Mouse (Mus musculus): ENCODE data around the gene Gm17018.

- TF ChIP-seq POLR2A (IDR thresholded peaks at IDR 0.05; ENCODE audit: insufficient read length, low read depth), result no peak
- no peak for TF ChIP-seq E2F4 (IDR thresholded peaks at IDR 0.05; ENCODE audit: insufficient read depth)
- no peak for TF ChIP-seq USF1 (IDR thresholded peaks at IDR 0.05; ENCODE audit: low read depth)
- TF ChIP-seq REST (IDR thresholded peaks at IDR 0.05; ENCODE audit: insufficient read depth, insufficient read length), result no peak
- TF ChIP-seq POLR2AphosphoS2 (IDR thresholded peaks at IDR 0.05; ENCODE audit: insufficient read length, low read depth), result no peak
- TF ChIP-seq CEBPB (IDR thresholded peaks at IDR 0.05; ENCODE audit: insufficient read depth, poor library complexity, severe bottlenecking), result no peak
- no peak for TF ChIP-seq MYOD1 (IDR thresholded peaks at IDR 0.05; ENCODE audit: control insufficient read depth in 1 of 3, insufficient read length in 2 of 3, low read depth in 2 of 3)
- no peak for TF ChIP-seq SRF (IDR thresholded peaks at IDR 0.05; ENCODE audit: control insufficient read depth, insufficient read length, low read depth)
- TF ChIP-seq MAX (IDR thresholded peaks at IDR 0.05; ENCODE audit: low read depth), result no peak
These were observed 63.3 kb downstream of the Gm17018 start for GRCm38 (mm10) chr19:45623710-45624109.

Data from myocyte (in vitro differentiated cells).